ENCODE assay signal across 8 mouse cellular contexts in genomic region chr11:59947752-59948400, GRCm38 (mm10). TPM values are rescaled to one million over a fixed set of nuclear protein-coding genes. Genes with fewer than 3 reads are reported as not detected.
A peak's percentile ranks its signal among the peaks of the same experiment; 100 is the strongest.
DNase-seq lines count a peak whose midpoint lies in the region; ATAC-seq lines count a peak whose summit lies in the region.

TSS of gene Med9 (plus strand) at chr11:59948206.

- peak within 1 kb of the TSS; percentile 77 for H3K27ac ChIP-seq in embryonic facial prominence, embryonic 14.5 days (replicated peaks; ENCODE audit: low read depth, low read length)
- peak within 1 kb of the TSS; percentile 57; the same call in 1 of the 2 replicates for H3K27ac ChIP-seq in kidney, embryonic 14.5 days (ENCODE audit: low read depth, low read length)
- peak within 1 kb of the TSS; percentile 79 for H3K27ac ChIP-seq in limb, embryonic 15.5 days

- peak; percentile 98 for ATAC-seq in embryonic facial prominence, embryonic 14.5 days (ENCODE audit: low read depth)
- ATAC-seq in kidney, embryonic 14.5 days (ENCODE audit: low FRiP score, low TSS enrichment), result peak; percentile 97
- peak; percentile 90 for ATAC-seq in limb, embryonic 15.5 days (ENCODE audit: insufficient number of reproducible peaks, low FRiP score, low TSS enrichment, low read depth)

- peak; percentile 90 for DNase-seq in 3T3-L1 (ENCODE audit: low read depth, low spot score)
- peak; percentile 91 to 93 for DNase-seq in adrenal gland, postnatal 4 days (ENCODE audit: low spot score in 2 of 2)
- DNase-seq in embryonic facial prominence, embryonic 14.5 days (ENCODE audit: low spot score), result peak; percentile 97
- DNase-seq in heart, adult 8-10 months (ENCODE audit: low spot score), result peak; percentile 95
- peak; percentile 82 to 87 for DNase-seq in monocyte, adult 2 months (ENCODE audit: low read depth in 1 of 2, low spot score in 2 of 2)
- DNase-seq in spleen, postnatal 36 days (ENCODE audit: low spot score in 2 of 2), result peak; percentile 88 to 90

- H3K4me1 ChIP-seq in embryonic facial prominence, embryonic 14.5 days (ENCODE audit: control insufficient read depth, insufficient read depth, low read length), result peaks cover 9% of the 10 kb centered on the region
- peaks cover 7% of the 10 kb centered on the region; the same call in 1 of the 2 replicates for H3K4me1 ChIP-seq in kidney, embryonic 14.5 days (ENCODE audit: control insufficient read depth, insufficient read depth, low read length)
- peaks cover 16% of the 10 kb centered on the region for H3K4me1 ChIP-seq in limb, embryonic 15.5 days

- peak within 1 kb of the TSS; percentile 99 for H3K9ac ChIP-seq in embryonic facial prominence, embryonic 14.5 days (ENCODE audit: low read depth, low read length)
- peak within 1 kb of the TSS; percentile 92 for H3K9ac ChIP-seq in kidney, embryonic 14.5 days (ENCODE audit: low read depth, low read length)
- peak within 1 kb of the TSS; percentile 99 for H3K9ac ChIP-seq in limb, embryonic 15.5 days

- no peaks in the 10 kb centered on the region for H3K36me3 ChIP-seq in embryonic facial prominence, embryonic 14.5 days (ENCODE audit: control insufficient read depth, insufficient read depth, low read length)
- H3K36me3 ChIP-seq in kidney, embryonic 14.5 days (ENCODE audit: control insufficient read depth, insufficient read depth, low read length), result no peaks in the 10 kb centered on the region
- H3K36me3 ChIP-seq in limb, embryonic 15.5 days, result no peaks in the 10 kb centered on the region

- whole genome bisulfite sequencing in embryonic facial prominence, embryonic 14.5 days, result 1% methylated on average over 43 of the region's 43 CpGs
- WGBS in kidney, embryonic 14.5 days, result 1% methylated on average over 42 of the region's 43 CpGs
- under 1% methylated on average over 43 of the region's 43 CpGs for WGBS in limb, embryonic 15.5 days

- no peaks in the 10 kb centered on the region for H3K27me3 ChIP-seq in embryonic facial prominence, embryonic 14.5 days (replicated peaks; ENCODE audit: control insufficient read depth, insufficient read depth, low read length)
- H3K27me3 ChIP-seq in kidney, embryonic 14.5 days (ENCODE audit: control insufficient read depth, insufficient read depth, low read length), result no peaks in the 10 kb centered on the region
- H3K27me3 ChIP-seq in limb, embryonic 15.5 days, result no peaks in the 10 kb centered on the region

- peak within 1 kb of the TSS; percentile 77 for H3K4me2 ChIP-seq in embryonic facial prominence, embryonic 14.5 days (ENCODE audit: low read depth, low read length)
- H3K4me2 ChIP-seq in kidney, embryonic 14.5 days (replicated peaks; ENCODE audit: low read depth, low read length), result peak within 1 kb of the TSS; percentile 81
- peak within 1 kb of the TSS; percentile 71 for H3K4me2 ChIP-seq in limb, embryonic 15.5 days

- peak within 1 kb of the TSS; percentile 96 for H3K4me3 ChIP-seq in embryonic facial prominence, embryonic 14.5 days (ENCODE audit: low read depth, low read length)
- H3K4me3 ChIP-seq in kidney, embryonic 14.5 days (ENCODE audit: low read length), result peak within 1 kb of the TSS; percentile 89
- peak within 1 kb of the TSS; percentile 90 for H3K4me3 ChIP-seq in limb, embryonic 15.5 days

- H3K9me3 ChIP-seq in embryonic facial prominence, embryonic 14.5 days (ENCODE audit: control insufficient read depth, low read length), result no peaks in the 10 kb centered on the region
- H3K9me3 ChIP-seq in kidney, embryonic 14.5 days (ENCODE audit: control insufficient read depth, low read length), result no peaks in the 10 kb centered on the region
- H3K9me3 ChIP-seq in limb, embryonic 15.5 days, result no peaks in the 10 kb centered on the region

RNA-seq across cellular contexts. Expression of gene Med9, which starts in this region (rescaled TPM):
- 10 to 100 TPM; 36.5 to 41.0 TPM for total RNA-seq in adrenal gland, postnatal 4 days (2021)
- polyA plus RNA-seq in embryonic facial prominence, embryonic 14.5 days (2014; fragmentation: Nextera tagmentation; extraction: Ambion mirVana), result 33.3 and 37.8 TPM in 2 replicates
- total RNA-seq in heart, adult 8-10 months (2022), result 10 to 100 TPM; 24.0 to 33.6 (median 30.4) TPM
- 41.3 and 43.7 TPM in 2 replicates for polyA plus RNA-seq in kidney, embryonic 14.5 days (2014; fragmentation: Nextera tagmentation; extraction: Ambion mirVana)
- polyA plus RNA-seq in limb, embryonic 15.5 days (2015; fragmentation: Nextera tagmentation; extraction: Ambion mirVana), result 35.0 and 38.8 TPM in 2 replicates

Comparison
In these comparisons a context has a peak if more than half of its experiments do, and no peak if none do; other contexts are left out.
1. Peak in every context shown above with its lines: DNase-seq, ATAC-seq, H3K4me3 ChIP-seq and H3K27ac ChIP-seq.